Mouse (Mus musculus) cerebellum, adult 11-12 months (tissue): ENCODE results near the gene Olfr681.
"Not testable (repeated sequence)": the region's sequence is repeated elsewhere in the genome, so short reads cannot be mapped to it uniquely, and the experiment has no call there.

Experiments used
- DNase-seq: peaks from one replicate; pipeline ENCODE4 v3.0.0; 2022

Olfr681 gene

DNA sequence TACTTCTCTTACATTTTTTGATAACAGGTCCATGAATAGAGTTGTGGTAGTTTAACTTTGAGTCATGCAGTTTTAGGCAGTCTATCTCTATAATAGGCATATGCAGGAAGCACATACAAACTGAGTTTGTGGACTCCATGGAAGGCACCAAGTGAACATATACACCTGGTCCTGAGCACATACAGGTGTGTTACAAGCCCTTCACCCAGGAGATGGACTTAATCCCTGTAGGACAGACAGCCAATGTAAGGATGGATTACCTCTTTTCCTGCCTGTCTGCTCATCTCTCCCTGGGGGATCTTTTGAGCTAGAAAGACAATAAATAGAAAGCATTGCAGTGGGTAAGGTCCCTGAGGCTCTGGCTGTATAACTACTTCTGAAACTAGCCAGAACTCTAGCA is at the start of gene Olfr681:
Olfr681 (plus strand) TSS at position 301 of the 400 bp plus-strand sequence.
- DNase-seq = no peak

DNA sequence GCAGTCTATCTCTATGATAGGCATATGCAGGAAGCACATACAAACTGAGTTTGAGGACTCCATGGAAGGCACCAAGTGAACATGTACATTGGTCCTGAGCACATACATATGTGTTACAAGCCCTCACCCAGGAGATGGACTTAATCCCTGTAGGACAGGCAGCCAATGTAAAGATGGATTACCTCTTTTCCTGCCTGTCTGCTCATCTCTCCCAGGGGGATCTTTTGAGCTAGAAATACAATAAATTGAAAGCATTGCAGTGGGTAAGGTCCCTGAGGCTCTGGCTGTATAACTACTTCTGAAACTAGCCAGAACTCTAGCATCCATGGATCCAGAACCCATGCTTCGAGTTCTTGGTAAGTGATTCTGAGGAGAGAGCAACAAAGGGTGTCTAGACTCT is 35.7 kb upstream of the Olfr681 start, which contains the start of gene Olfr679:
Olfr679 (plus strand) TSS at position 301 of the 400 bp plus-strand sequence.
- no peak for DNase-seq

DNA sequence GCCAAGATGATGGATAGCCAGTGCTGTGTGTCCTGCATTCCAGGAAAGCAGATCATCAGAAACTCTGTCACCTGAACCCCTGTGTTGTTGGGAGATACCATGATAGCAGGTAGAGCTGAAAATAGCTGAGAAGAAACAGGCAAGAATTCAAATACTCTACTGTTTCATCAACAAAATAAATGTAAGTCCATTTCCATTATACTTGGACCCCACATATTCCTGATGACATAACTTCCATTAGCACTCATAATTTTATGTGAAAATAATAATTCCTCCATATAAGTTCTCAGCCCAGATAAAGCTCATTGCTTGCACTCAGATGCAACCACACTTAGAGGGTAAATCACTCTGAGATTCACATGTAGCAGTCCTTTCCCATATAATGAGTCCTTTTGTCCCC is 23.9 kb upstream of the Olfr681 start, which contains the start of gene Olfr680-ps1:
Olfr680-ps1 (minus strand) TSS at position 101 of the 400 bp plus-strand sequence.
- DNase-seq = not testable (repeated sequence)

DNA sequence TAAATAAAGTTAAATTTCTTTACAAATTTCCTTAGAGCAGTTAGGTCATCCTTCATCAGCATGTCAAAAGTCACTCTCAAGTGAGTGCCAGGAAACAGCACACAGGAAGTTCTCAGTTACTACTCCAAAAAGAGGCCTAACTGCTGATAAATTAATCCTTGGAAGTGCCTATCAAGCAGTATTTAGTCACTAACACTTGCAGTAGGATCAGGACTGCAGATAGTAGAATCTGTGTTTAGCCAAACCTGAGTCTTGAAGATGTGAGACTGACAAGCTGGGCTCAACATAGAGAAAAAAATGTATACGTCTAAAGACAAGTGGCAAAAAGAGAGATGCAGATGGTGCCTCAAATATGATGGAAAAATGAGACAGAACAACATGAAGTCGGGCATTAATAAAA is 24.6 kb downstream of the Olfr681 start:
- no peak for DNase-seq

DNA sequence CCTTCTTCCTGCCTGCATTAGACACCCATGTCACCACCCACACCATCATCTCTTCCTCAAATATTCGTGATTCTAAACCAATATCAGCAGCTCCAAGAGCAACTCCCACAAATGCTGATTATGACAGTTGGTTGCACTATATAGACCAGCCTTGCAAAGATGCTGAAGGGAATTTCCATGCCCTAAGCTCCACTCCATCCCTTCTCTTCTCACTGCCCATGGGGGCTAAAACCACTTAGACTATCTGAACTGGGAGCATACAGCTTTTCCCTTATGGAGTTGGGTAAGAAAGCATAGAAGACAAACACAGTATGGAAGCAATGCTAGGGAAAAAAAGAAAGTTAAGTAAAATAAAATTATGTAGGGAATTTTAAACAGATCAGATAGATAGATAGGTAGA is 30.3 kb downstream of the Olfr681 start, which contains the start of gene Olfr683:
Olfr683 (minus strand) TSS at position 101 of the 400 bp plus-strand sequence.
- no peak for DNase-seq

DNA sequence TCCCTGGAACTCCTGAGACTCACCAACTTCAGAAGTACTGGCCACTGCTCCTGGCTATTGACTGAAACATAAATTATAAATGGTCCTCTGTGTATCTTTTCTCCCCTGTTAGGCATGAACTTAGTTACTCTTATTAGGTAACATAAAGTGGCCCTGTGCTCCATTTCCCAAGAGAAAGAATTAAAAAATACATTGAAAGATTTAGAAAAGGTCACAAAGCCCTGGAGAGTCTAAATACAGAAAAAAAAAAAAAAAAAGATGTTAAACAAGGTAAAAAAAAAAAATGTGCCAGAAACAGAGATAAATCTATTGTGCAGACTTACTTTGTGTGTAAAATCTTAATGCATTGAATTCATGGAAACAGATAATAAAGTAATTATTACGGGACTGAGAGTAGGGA is 46.9 kb downstream of the Olfr681 start, which contains the start of gene Olfr684:
Olfr684 (minus strand) TSS at position 101 of the 400 bp plus-strand sequence.
- no peak for DNase-seq

DNA sequence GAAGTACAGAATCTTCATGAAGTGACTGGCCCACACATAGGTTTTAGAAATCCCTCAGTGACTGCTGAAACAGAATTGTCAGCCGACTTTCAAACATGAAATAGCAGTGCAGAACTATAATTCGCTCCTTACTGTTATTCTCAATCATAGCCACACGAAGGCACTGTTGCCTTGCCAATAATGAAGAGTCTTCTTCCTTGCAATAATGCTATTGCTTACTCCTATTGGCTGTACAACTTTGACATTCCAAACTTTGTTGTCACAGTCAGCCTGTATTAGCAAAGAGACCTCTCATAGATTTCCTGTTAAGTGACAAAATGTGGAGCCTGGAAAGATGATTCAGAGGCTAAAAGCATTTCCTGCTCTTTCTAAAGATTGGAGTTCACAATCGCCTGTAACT is 54.1 kb downstream of the Olfr681 start:
- no peak for DNase-seq
